Mouse (Mus musculus) midbrain, embryonic 12.5 days (tissue): Measurements from ENCODE around the gene Amhr2. TPM values are rescaled to one million over a fixed set of nuclear protein-coding genes. Genes with fewer than 3 reads are reported as not detected.

Experiments used
- ATAC-seq: fragments of 200-750 bp; cut with Nextera tagmentation; 2 replicates; pipeline ENCODE4 v1.8.0; 2017; ENCODE audit warnings: low read depth, moderate TSS enrichment, moderate library complexity; ENCODE audit not compliant: low FRiP score
- H3K27ac ChIP-seq: fragments of 300-500 bp; sonication (generic); replicated peaks from 2 replicates; pipeline ENCODE4 v1.5.1; 2016; ENCODE audit warnings: mild to moderate bottlenecking
- H3K27me3 ChIP-seq: fragments of 300-500 bp; sonication (generic); 2 replicates; pipeline ENCODE4 v1.6.1; 2016; ENCODE audit warnings: mild to moderate bottlenecking
- H3K36me3 ChIP-seq: fragments of 300-500 bp; sonication (generic); 2 replicates; pipeline ENCODE4 v1.6.1; 2016
- H3K4me1 ChIP-seq: fragments of 300-500 bp; sonication (generic); 2 replicates; pipeline ENCODE4 v1.6.1; 2016
- H3K4me2 ChIP-seq: fragments of 300-500 bp; sonication (generic); replicated peaks from 2 replicates; pipeline ENCODE4 v1.6.1; 2016; ENCODE audit warnings: mild to moderate bottlenecking, moderate library complexity
- H3K4me3 ChIP-seq: fragments of 300-500 bp; sonication (generic); 2 replicates; pipeline ENCODE4 v1.5.1; 2016; ENCODE audit warnings: mild to moderate bottlenecking
- H3K9ac ChIP-seq: fragments of 300-500 bp; sonication (generic); replicated peaks from 2 replicates; pipeline ENCODE4 v1.6.1; 2016; ENCODE audit warnings: mild to moderate bottlenecking, moderate library complexity
- H3K9me3 ChIP-seq: fragments of 300-500 bp; sonication (generic); 2 replicates; pipeline ENCODE4 v1.6.1; 2016; ENCODE audit warnings: mild to moderate bottlenecking
- WGBS: fragments of 180-500 bp; shearing (Covaris S2); methylation state at CpG from one replicate; pipeline ENCODE4 v1.1.7; 2016; 5-methylcytosine and 5-hydroxymethylcytosine counted together
- polyA plus RNA-seq: library from polyadenylated mRNA; unstranded; fragments of >200 nt; fragmentation: Nextera tagmentation; extraction: Ambion mirVana; gene quantifications from 2 replicates; pipeline ENCODE4 v1.2.1, GENCODE M21; 2016

The Amhr2 gene
- polyA plus RNA-seq, 1 experiment from 2014 or later: not detected

DNA sequence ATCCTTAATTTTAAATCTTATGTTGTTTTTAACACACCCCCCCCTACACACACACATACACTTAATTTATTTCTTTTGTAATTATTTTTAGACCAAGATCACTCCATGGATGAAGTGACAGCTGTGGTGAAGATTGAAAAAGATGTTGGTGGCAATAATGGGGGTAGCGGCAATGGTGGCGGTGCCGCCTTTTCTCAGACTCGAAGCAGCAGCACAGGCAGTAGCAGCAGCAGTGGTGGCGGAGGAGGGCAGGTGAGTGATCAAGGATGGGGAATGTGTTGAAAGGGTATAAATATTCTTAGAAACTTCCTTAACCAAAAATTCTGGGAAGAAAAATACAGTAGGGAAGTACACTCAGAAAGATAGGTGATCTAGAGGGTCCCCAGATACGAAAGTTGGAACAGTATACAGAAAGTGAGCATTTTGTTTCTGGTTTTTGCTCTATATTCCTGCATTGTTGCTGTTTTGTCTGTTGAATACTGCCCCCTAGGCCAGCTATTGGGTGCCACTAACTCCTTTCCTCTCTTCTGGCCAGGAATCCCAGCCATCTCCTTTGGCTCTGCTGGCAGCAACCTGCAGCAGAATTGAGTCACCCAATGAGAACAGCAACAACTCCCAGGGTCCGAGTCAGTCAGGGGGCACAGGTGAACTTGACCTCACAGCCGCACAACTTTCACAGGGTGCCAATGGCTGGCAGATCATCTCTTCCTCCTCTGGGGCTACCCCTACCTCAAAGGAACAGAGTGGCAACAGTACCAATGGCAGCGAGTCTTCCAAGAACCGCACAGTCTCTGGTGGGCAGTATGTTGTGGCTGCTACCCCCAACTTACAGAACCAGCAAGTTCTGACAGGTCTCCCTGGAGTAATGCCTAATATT, 37.2 kb upstream of the Amhr2 start:
- Histone ChIP-seq H3K4me3 (no peak overlapping the region), H3K36me3 (peaks cover 47% of the 10 kb centered on the region)
- ATAC-seq: no peak

DNA sequence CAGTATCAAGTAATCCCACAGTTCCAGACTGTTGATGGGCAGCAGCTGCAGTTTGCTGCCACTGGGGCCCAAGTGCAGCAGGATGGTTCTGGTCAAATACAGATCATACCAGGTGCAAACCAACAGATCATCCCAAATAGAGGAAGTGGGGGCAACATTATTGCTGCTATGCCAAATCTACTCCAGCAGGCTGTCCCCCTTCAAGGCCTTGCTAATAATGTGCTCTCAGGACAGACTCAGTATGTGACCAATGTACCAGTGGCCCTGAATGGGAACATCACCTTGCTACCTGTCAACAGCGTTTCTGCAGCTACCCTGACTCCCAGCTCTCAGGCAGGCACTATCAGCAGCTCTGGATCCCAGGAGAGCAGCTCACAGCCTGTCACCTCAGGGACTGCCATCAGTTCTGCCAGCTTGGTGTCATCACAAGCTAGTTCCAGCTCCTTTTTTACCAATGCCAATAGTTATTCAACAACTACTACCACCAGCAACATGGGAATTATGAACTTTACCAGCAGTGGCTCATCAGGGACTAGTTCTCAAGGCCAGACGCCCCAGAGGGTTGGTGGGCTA, 36.5 kb upstream of the Amhr2 start:
- Histone ChIP-seq H3K4me3 (peak overlapping the region; percentile 13; the same call in 1 of the 2 replicates), H3K9ac (no peak overlapping the region), H3K36me3 (peaks cover 54% of the 10 kb centered on the region), H3K27ac (no peak overlapping the region), H3K9me3 (no peaks in the 10 kb centered on the region), H3K4me2 (peak overlapping the region; percentile 27), H3K4me1 (peaks cover 40% of the 10 kb centered on the region), H3K27me3 (no peaks in the 10 kb centered on the region)
- ATAC-seq: no peak
- WGBS: 88% methylated on average over 2 of the region's 2 CpGs

More for the DNA sequence above, 37.2 kb upstream of the Amhr2 start:
- Histone ChIP-seq H3K9ac (no peak overlapping the region), H3K27me3 (no peaks in the 10 kb centered on the region), H3K4me2 (no peak overlapping the region), H3K27ac (no peak overlapping the region), H3K9me3 (no peaks in the 10 kb centered on the region), H3K4me1 (peaks cover 40% of the 10 kb centered on the region)
- WGBS: 95% methylated on average over 10 of the region's 10 CpGs

DNA sequence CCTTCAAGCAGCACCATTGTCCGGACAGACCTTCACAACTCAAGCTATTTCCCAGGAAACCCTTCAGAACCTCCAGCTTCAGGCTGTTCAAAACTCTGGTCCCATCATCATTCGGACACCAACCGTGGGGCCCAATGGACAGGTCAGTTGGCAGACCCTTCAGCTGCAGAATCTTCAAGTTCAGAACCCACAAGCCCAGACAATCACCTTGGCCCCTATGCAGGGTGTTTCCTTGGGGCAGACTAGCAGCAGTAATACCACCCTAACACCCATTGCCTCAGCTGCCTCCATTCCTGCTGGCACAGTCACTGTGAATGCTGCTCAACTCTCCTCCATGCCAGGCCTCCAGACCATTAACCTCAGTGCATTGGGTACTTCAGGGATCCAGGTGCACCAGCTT, 35.9 kb upstream of the Amhr2 start:
- Histone ChIP-seq H3K36me3 (peaks cover 59% of the 10 kb centered on the region), H3K27me3 (no peaks in the 10 kb centered on the region), H3K4me1 (peaks cover 40% of the 10 kb centered on the region), H3K9me3 (no peaks in the 10 kb centered on the region), H3K9ac (no peak overlapping the region), H3K4me3 (peak overlapping the region; percentile 13), H3K4me2 (peak overlapping the region; percentile 27), H3K27ac (no peak overlapping the region)
- WGBS: 94% methylated on average over 3 of the region's 3 CpGs
- ATAC-seq: no peak

DNA sequence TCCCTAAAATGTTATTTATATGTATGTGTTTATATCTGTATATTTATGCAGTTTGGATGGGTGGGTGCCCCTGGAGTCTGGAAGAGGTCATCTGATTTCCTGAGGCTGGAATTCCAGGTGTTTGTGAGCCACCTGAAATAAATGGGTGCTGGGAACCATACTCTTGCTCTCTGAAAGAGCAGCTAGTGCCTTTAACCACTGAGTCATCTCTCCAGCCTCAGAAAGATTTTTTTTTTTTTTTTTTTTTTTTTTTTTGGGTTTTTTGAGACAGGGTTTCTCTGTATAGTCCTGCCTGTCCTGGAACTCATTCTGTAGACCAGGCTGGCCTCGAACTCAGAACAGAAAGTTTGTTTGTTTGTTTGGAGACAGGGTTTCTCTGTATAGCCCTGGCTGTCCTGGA, 34.1 kb upstream of the Amhr2 start:
- Histone ChIP-seq H3K4me3 (no peak overlapping the region), H3K9me3 (no peaks in the 10 kb centered on the region), H3K27me3 (no peaks in the 10 kb centered on the region), H3K4me1 (peaks cover 40% of the 10 kb centered on the region), H3K9ac (no peak overlapping the region), H3K36me3 (peaks cover 64% of the 10 kb centered on the region), H3K27ac (no peak overlapping the region), H3K4me2 (peak overlapping the region; percentile 21)
- ATAC-seq: no peak
- 95% methylated on average over 1 of the region's 1 CpGs for WGBS

DNA sequence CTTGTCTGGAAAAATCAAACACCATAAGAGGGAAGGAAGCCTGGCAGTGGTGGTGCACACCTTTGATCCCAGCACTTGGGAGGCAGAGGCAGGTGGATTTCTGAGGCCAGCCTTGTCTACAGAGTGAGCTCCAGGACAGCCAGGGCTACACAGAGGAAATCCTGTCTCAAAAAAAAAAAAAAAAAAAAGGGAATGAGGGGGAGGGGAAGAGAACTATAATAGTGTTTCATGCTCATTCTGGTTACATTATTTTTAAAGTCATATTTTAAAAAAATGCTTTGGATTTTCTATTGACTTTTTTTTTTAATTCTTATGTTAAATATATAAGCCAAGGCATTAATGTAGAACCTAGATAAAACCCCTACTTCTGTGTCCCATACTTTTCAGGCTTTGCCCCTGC, 31.5 kb upstream of the Amhr2 start:
- ATAC-seq: no peak
- Histone ChIP-seq H3K4me3 (no peak overlapping the region), H3K9ac (no peak overlapping the region), H3K27me3 (no peaks in the 10 kb centered on the region), H3K4me2 (no peak overlapping the region), H3K4me1 (peaks cover 28% of the 10 kb centered on the region), H3K9me3 (no peaks in the 10 kb centered on the region), H3K36me3 (peaks cover 69% of the 10 kb centered on the region), H3K27ac (no peak overlapping the region)

DNA sequence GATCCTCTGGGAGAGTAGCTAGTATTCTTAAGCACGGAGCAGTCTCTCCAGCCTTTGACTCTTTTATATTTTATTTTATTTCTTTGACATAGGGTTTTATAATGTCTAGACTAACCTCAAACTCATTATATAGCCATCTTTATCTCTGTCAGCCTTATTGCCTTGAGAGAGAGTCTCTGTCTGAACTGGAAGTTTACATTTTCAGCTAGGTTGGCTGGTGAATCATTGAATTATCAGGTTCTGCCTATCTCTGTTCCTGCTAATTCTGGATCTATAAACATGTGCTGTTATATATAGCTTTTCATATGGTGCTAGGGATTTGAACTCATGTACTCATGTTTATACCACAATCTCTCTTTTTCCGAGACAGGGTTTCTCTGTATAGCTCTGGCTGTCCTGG, 27.6 kb upstream of the Amhr2 start:
- Histone ChIP-seq H3K4me1 (no peaks in the 10 kb centered on the region), H3K4me2 (no peak overlapping the region), H3K9me3 (no peaks in the 10 kb centered on the region), H3K36me3 (peaks cover 43% of the 10 kb centered on the region), H3K4me3 (no peak overlapping the region), H3K27me3 (no peaks in the 10 kb centered on the region), H3K9ac (no peak overlapping the region), H3K27ac (no peak overlapping the region)
- 95% methylated on average over 2 of the region's 2 CpGs for WGBS
- no peak for ATAC-seq

DNA sequence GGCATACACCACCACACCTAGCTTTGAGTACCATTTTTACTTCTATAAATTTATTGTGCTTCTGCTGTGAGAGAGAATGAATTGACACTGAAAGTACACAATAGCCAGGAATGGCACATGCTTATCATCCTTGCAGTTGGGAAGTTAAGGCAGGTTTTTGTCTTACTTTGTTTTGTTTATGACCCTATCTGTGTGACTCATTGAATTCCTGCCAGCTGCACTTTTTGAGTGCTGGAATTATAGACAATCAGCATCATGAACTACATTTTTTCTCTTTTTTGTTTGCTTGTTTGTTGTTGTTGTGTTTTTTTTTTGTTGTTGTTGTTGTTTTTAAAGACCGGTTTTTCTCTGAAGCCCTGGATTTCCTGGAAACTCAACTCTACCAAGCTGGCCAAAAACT, 24.2 kb upstream of the Amhr2 start:
- no peaks in the 10 kb centered on the region for H3K9me3 ChIP-seq
- H3K4me3 ChIP-seq: no peak overlapping the region
- peaks cover 34% of the 10 kb centered on the region for H3K36me3 ChIP-seq
- H3K9ac ChIP-seq: no peak overlapping the region
- ATAC-seq: no peak
- 64% methylated on average over 1 of the region's 1 CpGs for WGBS
- H3K27me3 ChIP-seq: no peaks in the 10 kb centered on the region
- H3K27ac ChIP-seq: no peak overlapping the region
- no peak overlapping the region for H3K4me2 ChIP-seq
- no peaks in the 10 kb centered on the region for H3K4me1 ChIP-seq

DNA sequence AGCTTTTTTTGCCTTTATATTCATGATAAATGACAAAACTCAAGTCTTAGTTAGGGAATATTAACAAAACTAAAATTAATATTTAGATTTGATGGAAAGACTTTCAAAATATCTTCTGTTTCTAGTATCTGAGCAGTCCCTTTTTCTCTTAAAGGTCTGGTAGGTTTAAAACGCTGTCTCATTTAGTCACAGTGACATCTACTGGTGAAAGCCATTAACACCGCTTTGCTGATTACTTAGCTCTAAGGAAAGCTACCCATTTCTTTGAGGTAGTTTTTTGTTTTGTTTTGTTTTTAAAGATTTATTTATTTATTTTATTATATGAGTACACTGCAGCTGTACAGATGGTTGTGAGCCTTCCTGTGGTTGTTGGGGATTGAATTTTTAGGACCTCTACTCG, 23.7 kb upstream of the Amhr2 start:
- Histone ChIP-seq H3K27me3 (no peaks in the 10 kb centered on the region), H3K9ac (no peak overlapping the region), H3K4me3 (no peak overlapping the region), H3K27ac (no peak overlapping the region), H3K4me1 (no peaks in the 10 kb centered on the region), H3K9me3 (no peaks in the 10 kb centered on the region), H3K36me3 (peaks cover 39% of the 10 kb centered on the region), H3K4me2 (no peak overlapping the region)
- ATAC-seq: no peak
- 56% methylated on average over 3 of the region's 3 CpGs for WGBS

DNA sequence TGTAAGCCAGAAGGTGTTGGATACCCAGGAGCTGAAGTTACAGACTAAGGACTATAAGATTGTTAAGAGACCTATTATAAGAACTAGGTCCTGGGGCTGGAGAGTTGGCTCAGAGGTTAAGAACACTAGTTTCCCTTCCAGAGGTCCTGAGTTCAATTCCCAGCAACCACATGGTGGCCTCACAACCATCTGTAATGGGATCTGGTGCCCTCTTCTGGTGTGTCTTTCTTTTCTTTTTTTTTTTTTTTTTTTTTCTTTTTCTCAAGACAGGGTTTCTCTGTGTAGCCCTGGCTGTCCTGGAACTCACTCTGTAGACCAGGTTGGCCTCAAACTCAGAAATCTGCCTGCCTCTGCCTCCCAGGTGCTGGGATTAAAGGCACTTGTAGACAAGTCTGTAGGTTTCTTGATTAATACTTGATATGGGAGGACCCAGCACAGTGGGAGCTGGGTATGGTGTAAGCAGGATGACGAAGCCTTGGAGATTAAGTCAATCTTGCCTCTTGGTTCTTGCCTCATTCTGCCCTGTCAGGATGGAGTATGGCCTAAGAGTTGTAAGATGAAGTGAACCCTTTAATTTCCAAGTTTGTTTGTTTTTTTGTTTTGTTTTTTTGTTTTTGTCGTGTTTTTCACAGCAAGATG, 21.4 kb upstream of the Amhr2 start:
- 97% methylated on average over 2 of the region's 2 CpGs for WGBS

DNA sequence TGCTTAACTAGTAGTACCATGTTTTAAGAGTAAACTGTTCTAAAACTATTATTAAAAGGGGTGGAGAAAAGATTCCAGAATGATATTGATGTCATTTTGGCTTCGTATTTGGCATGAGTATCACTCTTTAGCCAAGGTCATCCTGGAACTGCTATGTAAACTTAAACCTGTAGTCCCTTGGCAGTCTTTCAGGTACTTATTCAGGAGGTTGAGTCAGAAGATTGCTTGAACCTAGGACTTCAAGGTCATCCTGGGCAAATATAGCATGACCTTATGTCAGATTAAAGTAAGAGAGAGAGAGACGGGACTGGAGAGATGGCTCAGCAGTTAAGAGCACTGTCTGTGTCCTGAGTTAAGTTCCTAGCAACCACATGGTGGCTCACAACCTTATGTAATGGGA, 20.5 kb upstream of the Amhr2 start:
- no peak overlapping the region for H3K4me3 ChIP-seq
- H3K4me1 ChIP-seq: no peaks in the 10 kb centered on the region
- H3K4me2 ChIP-seq: no peak overlapping the region
- H3K27me3 ChIP-seq: no peaks in the 10 kb centered on the region
- H3K27ac ChIP-seq: no peak overlapping the region
- no peak for ATAC-seq
- H3K9me3 ChIP-seq: no peaks in the 10 kb centered on the region
- WGBS: 88% methylated on average over 2 of the region's 2 CpGs
- no peak overlapping the region for H3K9ac ChIP-seq
- peaks cover 47% of the 10 kb centered on the region for H3K36me3 ChIP-seq

More for the DNA sequence above, 21.4 kb upstream of the Amhr2 start:
- Histone ChIP-seq H3K9ac (no peak overlapping the region), H3K4me3 (no peak overlapping the region), H3K4me1 (no peaks in the 10 kb centered on the region), H3K27ac (no peak overlapping the region), H3K4me2 (no peak overlapping the region), H3K27me3 (no peaks in the 10 kb centered on the region), H3K9me3 (no peaks in the 10 kb centered on the region), H3K36me3 (peaks cover 44% of the 10 kb centered on the region)
- no peak for ATAC-seq

DNA sequence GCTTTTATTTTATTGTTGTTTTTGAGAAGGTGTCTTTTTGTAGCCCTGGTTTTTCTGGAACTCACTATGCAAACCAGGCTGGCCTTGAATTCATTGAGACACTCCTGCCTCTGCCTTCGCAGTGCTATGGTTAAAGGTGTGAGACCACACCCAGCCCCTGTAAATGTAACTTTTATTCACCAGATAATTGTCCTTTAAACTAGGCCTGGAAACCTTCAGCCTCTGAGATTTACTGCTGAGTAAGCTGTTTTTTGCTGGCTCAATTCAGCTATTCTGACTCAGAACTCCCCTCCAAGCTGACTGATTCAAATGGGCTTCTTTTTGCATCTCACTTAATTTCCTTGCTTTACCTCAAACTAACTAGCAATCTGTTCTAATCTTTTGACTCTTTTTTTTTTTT, 18.2 kb upstream of the Amhr2 start:
- WGBS: 100% methylated on average over 1 of the region's 1 CpGs
- H3K4me2 ChIP-seq: no peak overlapping the region
- no peaks in the 10 kb centered on the region for H3K27me3 ChIP-seq
- no peak overlapping the region for H3K9ac ChIP-seq
- peaks cover 69% of the 10 kb centered on the region for H3K36me3 ChIP-seq
- no peaks in the 10 kb centered on the region for H3K4me1 ChIP-seq
- no peak overlapping the region for H3K4me3 ChIP-seq
- H3K9me3 ChIP-seq: no peaks in the 10 kb centered on the region
- no peak overlapping the region for H3K27ac ChIP-seq
- no peak for ATAC-seq

DNA sequence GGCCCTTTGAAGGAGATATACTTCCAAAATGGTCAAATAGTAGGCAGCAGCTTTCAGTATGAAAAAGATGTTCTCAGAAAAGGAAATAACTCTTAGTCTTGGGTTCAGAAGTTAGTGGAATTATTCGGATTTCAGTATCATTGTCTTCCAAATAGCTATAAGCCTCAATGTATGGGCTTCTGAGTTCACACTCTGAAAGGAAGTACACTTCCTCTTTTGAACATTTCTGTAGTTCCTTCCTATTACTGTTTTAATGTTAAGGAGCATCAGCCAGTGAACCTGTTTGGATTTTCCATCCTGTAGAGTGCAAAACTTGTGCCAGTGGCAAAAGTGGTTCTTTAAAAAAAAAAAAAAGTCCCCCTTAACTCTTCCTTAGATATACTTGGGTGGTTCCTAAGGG, 13.1 kb upstream of the Amhr2 start:
- no peak overlapping the region for H3K9ac ChIP-seq
- no peak for ATAC-seq
- H3K9me3 ChIP-seq: no peaks in the 10 kb centered on the region
- H3K36me3 ChIP-seq: peaks cover 87% of the 10 kb centered on the region
- H3K27ac ChIP-seq: no peak overlapping the region
- no peaks in the 10 kb centered on the region for H3K4me1 ChIP-seq
- no peaks in the 10 kb centered on the region for H3K27me3 ChIP-seq
- H3K4me2 ChIP-seq: no peak overlapping the region
- WGBS: 92% methylated on average over 1 of the region's 1 CpGs
- no peak overlapping the region for H3K4me3 ChIP-seq
